Mouse (Mus musculus) CH12.LX (cell line): ENCODE data around the gene Tnnc1. TPM values are rescaled to one million over a fixed set of nuclear protein-coding genes. Genes with fewer than 3 reads are reported as not detected.

Experiments used
- DNase-seq: peaks from one replicate; pipeline ENCODE4 v3.0.0-alpha.2; 2013; ENCODE audit errors: extremely low read depth
- H3K27ac ChIP-seq: 2 replicates; pipeline ENCODE4 v1.5.1; 2012; ENCODE audit warnings: low read depth, mild to moderate bottlenecking, control low read depth, moderate library complexity; ENCODE audit not compliant: insufficient read depth
- H3K27me3 ChIP-seq: replicated peaks from 2 replicates; pipeline ENCODE3; 2012; ENCODE audit warnings: inconsistent platforms
- H3K36me3 ChIP-seq, 2 experiments: replicated peaks in 1 of 2; 2 replicates each; pipeline versions ENCODE3 to v1.6.1; 2012; ENCODE audit warnings: inconsistent platforms in 1 of 2, low read length in 1 of 2, mild to moderate bottlenecking in 1 of 2, mixed read lengths in 1 of 2, moderate library complexity in 1 of 2; ENCODE audit not compliant: control insufficient read depth in 1 of 2, insufficient read depth in 1 of 2
- H3K4me1 ChIP-seq, 2 experiments: 2 replicates each; pipeline ENCODE4 v1.6.1; 2012; ENCODE audit warnings: inconsistent platforms in 1 of 2, moderate library complexity in 1 of 2; ENCODE audit not compliant: insufficient read depth in 2 of 2, control insufficient read depth in 1 of 2
- H3K4me2 ChIP-seq: 2 replicates; pipeline ENCODE4 v1.6.1; 2012; ENCODE audit warnings: low read depth, mild to moderate bottlenecking, control low read depth; ENCODE audit not compliant: poor library complexity, insufficient read depth, severe bottlenecking
- H3K4me3 ChIP-seq, 3 experiments: fragments of 150-350 bp in 1 of 3; sonication (generic) in 1 of 3; replicated peaks in 1 of 3; 2 replicates each; pipeline versions ENCODE3 to v1.5.1; 2011 to 2012; ENCODE audit warnings: low read depth in 2 of 3, low read length in 2 of 3, mild to moderate bottlenecking in 2 of 3, moderate library complexity in 2 of 3, control low read depth in 1 of 3, improper control_type of control experiment in 1 of 3, inconsistent platforms in 1 of 3, mixed read lengths in 1 of 3; ENCODE audit not compliant: poor library complexity in 1 of 3
- H3K79me2 ChIP-seq: replicated peaks from 2 replicates; pipeline ENCODE4 v1.6.1; 2012; ENCODE audit warnings: mild to moderate bottlenecking, moderate library complexity; ENCODE audit not compliant: control insufficient read depth, poor library complexity, insufficient read depth, severe bottlenecking; ENCODE audit errors: extremely low read depth
- H3K9ac ChIP-seq: 2 replicates; pipeline ENCODE4 v1.6.1; 2012; ENCODE audit warnings: low read depth, mild to moderate bottlenecking, control low read depth, moderate library complexity; ENCODE audit not compliant: insufficient read depth
- H3K9me3 ChIP-seq: replicated peaks from 2 replicates; pipeline ENCODE3; 2012; ENCODE audit warnings: low read length, inconsistent platforms, mixed read lengths
- EP300 ChIP-seq: IDR thresholded peaks from 2 replicates; pipeline ENCODE4 v1.6.1; 2011; ENCODE audit warnings: low read length, improper control_type of control experiment
- ETS1 ChIP-seq: conservative IDR thresholded peaks from 2 replicates; pipeline ENCODE4 v1.6.1; 2012; ENCODE audit warnings: low read depth, mild to moderate bottlenecking, inconsistent platforms, low read length, improper control_type of control experiment, moderate library complexity
- JUN ChIP-seq: IDR thresholded peaks from 2 replicates; pipeline ENCODE4 v1.6.1; 2011; ENCODE audit warnings: low read depth, mild to moderate bottlenecking, low read length, improper control_type of control experiment, moderate library complexity; ENCODE audit not compliant: insufficient read depth
- JUND ChIP-seq: conservative IDR thresholded peaks from 2 replicates; pipeline ENCODE4 v1.6.1; 2011; ENCODE audit warnings: low read depth, low read length, improper control_type of control experiment
- MXI1 ChIP-seq: IDR thresholded peaks from 2 replicates; pipeline ENCODE4 v1.6.1; 2011; ENCODE audit warnings: mild to moderate bottlenecking, low read depth, low read length, improper control_type of control experiment
- PAX5 ChIP-seq: IDR thresholded peaks from 2 replicates; pipeline ENCODE4 v1.6.1; 2012; ENCODE audit warnings: low read length, inconsistent platforms, mixed read lengths
- POLR2AphosphoS2 ChIP-seq: IDR thresholded peaks from 2 replicates; pipeline ENCODE4 v1.6.1; 2011; ENCODE audit warnings: low read depth, low read length, improper control_type of control experiment
- RCOR1 ChIP-seq: conservative IDR thresholded peaks from 2 replicates; pipeline ENCODE4 v1.6.1; 2012; ENCODE audit warnings: low read depth, mild to moderate bottlenecking, inconsistent platforms, low read length, improper control_type of control experiment
- SIN3A ChIP-seq: IDR thresholded peaks from 2 replicates; pipeline ENCODE4 v1.6.1; 2012; ENCODE audit warnings: low read length, improper control_type of control experiment, inconsistent platforms
- USF1 ChIP-seq: IDR thresholded peaks from 2 replicates; pipeline ENCODE4 v1.6.1; 2014; ENCODE audit warnings: low read depth, mild to moderate bottlenecking, inconsistent platforms, low read length, improper control_type of control experiment
- USF2 ChIP-seq: conservative IDR thresholded peaks from 2 replicates; pipeline ENCODE4 v1.6.1; 2011; ENCODE audit warnings: low read depth, low read length, improper control_type of control experiment
- ZMIZ1 ChIP-seq: IDR thresholded peaks from 2 replicates; pipeline ENCODE4 v1.6.1; 2012; ENCODE audit warnings: low read depth, mild to moderate bottlenecking, inconsistent platforms, low read length, improper control_type of control experiment
- dilution Hi-C: fragments of 300-500 bp; cut with MboI; formaldehyde crosslinking; loops from 2 replicates; pipeline ENCODE4 v1.14.3; 2020; ENCODE audit warnings: low sequenced_read_pairs; ENCODE audit not compliant: extremely low pct_unique_long_range_greater_than_20kb, extremely low pct_ligation_motif_present
- in situ Hi-C: fragments of 300-500 bp; cut with MboI; formaldehyde crosslinking; loops from 3 replicates; pipeline ENCODE4 v1.14.3; 2019; ENCODE audit warnings: low sequenced_read_pairs, low pct_ligation_motif_present, low pct_unique_long_range_greater_than_20kb, mixed read lengths
- polyA plus RNA-seq: library from polyadenylated mRNA; unstranded; fragments of >175 nt; gene quantifications from 2 replicates; pipeline ENCODE4 v1.2.1, GENCODE M21; 2012; ENCODE audit warnings: low read depth; ENCODE audit not compliant: insufficient read length
- total RNA-seq, 2 experiments: library from RNA; depleted of rRNA; stranded (reverse); fragments of 300-350 nt in 1 of 2; fragments of >200 nt in 1 of 2; gene quantifications; 2 replicates each; pipeline ENCODE4 v1.2.3; 2012 to 2014

Tnnc1 gene
- total and polyA plus RNA-seq, 3 experiments: 0.25 to 0.66 (median 0.63) TPM

DNA sequence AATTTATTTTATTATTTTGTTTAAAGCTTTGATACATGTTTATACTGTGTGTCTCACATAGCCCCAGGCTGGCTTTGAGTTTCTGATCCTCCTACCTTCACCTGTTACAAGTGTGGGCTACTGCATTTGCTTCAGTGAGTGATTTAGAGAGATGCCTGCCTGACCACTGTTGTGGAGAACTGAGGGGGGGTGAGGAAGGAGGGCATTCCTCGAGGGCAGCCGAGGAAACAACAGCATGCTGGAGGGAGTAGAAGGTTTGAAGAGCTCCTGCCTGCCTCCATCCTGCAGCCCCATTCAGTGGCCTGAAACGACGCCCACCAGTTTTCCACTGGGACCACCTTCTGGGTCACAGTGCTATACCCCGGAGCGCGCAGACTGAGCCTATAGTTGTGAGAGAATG, 42.7 kb upstream of the Tnnc1 start:
- Histone ChIP-seq H3K36me3 (peaks cover 1 to 5% of the 10 kb centered on the region in 2 experiments), H3K27me3 (no peaks in the 10 kb centered on the region), H3K9ac (no peak overlapping the region), H3K4me3 (no peak overlapping the region), H3K79me2 (no peaks in the 10 kb centered on the region), H3K4me2 (no peak overlapping the region), H3K27ac (no peak overlapping the region), H3K9me3 (no peaks in the 10 kb centered on the region), H3K4me1 (peaks cover 25 to 62% of the 10 kb centered on the region in 2 experiments)
- dilution Hi-C loops (no loop called here), in situ Hi-C loops (no loop called here)
- TF ChIP-seq POLR2AphosphoS2 (no peak), USF1 (no peak), ZMIZ1 (no peak)
- no peak for DNase-seq

DNA sequence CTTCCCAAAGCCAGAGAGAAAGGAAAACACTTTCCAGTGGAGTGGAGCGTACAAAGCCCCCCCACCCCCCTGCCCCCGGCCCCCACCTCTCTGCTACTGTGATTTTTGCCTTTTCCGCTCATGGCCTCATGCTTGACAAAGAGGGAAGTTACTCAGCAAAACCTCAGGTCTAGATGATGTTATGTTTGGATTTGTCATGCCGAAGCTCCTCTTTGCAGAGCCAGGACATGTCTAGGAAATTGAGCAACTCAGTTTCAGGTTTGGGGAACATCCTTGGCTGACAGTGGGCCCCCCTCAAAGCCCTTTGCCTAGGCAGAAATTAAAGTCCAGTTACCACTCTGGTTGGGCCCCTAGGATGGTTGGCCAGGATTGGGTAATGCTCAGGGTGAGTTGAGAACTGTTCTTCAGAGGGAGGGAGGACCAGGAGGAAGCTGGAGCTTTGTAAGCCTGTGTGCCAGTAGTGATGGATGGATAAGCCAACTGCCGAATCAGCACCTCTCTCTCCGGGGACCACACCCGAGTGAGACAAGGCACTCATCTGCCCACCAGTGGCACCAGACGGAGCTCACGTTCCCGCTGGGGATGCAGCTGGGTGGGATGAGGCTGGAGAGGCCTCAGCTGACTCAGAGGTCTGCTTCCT, 42.0 kb upstream of the Tnnc1 start:
- dilution Hi-C loops (no loop called here), in situ Hi-C loops (no loop called here)
- Histone ChIP-seq H3K27me3 (no peaks in the 10 kb centered on the region), H3K27ac (no peak overlapping the region), H3K36me3 (peaks cover 8 to 12% of the 10 kb centered on the region in 2 experiments), H3K9me3 (no peaks in the 10 kb centered on the region), H3K4me3 (no peak overlapping the region), H3K79me2 (no peaks in the 10 kb centered on the region), H3K4me1 (peaks cover 20 to 63% of the 10 kb centered on the region in 2 experiments), H3K4me2 (no peak overlapping the region), H3K9ac (no peak overlapping the region)
- TF ChIP-seq EP300 (no peak), JUND (no peak), PAX5 (no peak), RCOR1 (no peak), ETS1 (no peak)
- DNase-seq: peak; percentile 16

- Histone ChIP-seq H3K4me1 (peaks cover 16 to 57% of the 10 kb centered on the region in 2 experiments), H3K4me2 (no peak overlapping the region), H3K27ac (no peak overlapping the region), H3K36me3 (peaks cover 15 to 19% of the 10 kb centered on the region in 2 experiments), H3K79me2 (no peaks in the 10 kb centered on the region), H3K9ac (no peak overlapping the region), H3K27me3 (no peaks in the 10 kb centered on the region), H3K4me3 (no peak overlapping the region), H3K9me3 (no peaks in the 10 kb centered on the region)
- dilution Hi-C loops (no loop called here), in situ Hi-C loops (no loop called here)
- TF ChIP-seq MXI1 (no peak), JUN (no peak), PAX5 (no peak), SIN3A (no peak), USF2 (no peak), JUND (no peak)
- no peak for DNase-seq
These were observed 41.3 kb upstream of the Tnnc1 start for GRCm38 (mm10) chr14:31166827-31167226.
